Mouse (Mus musculus) hematopoietic stem cell, adult 5-6 weeks (primary cell): ENCODE measurements around the gene Ifnb1. TPM values are rescaled to one million over a fixed set of nuclear protein-coding genes. Genes with fewer than 3 reads are reported as not detected.

Source experiments
- ATAC-seq, 2 experiments: fragments of 125-278 bp in 1 of 2; replicated peaks in 1 of 2; 2 replicates each; pipeline ENCODE4 v1.8.0; 2016 to 2017; ENCODE audit warnings: inconsistent platforms in 2 of 2, mild to moderate bottlenecking in 2 of 2, moderate number of reproducible peaks in 2 of 2, low read depth in 1 of 2, moderate TSS enrichment in 1 of 2; ENCODE audit not compliant: low FRiP score in 2 of 2, poor library complexity in 2 of 2, severe bottlenecking in 2 of 2, insufficient read depth in 1 of 2, low TSS enrichment in 1 of 2
- total RNA-seq: library from RNA; stranded (forward); fragments of 172-1452, 232-1000 nt; gene quantifications from 2 replicates; pipeline ENCODE4 v1.2.3, GENCODE M21; 2017

The Ifnb1 gene
- total RNA-seq, 1 experiment from 2014 or later = not detected

DNA sequence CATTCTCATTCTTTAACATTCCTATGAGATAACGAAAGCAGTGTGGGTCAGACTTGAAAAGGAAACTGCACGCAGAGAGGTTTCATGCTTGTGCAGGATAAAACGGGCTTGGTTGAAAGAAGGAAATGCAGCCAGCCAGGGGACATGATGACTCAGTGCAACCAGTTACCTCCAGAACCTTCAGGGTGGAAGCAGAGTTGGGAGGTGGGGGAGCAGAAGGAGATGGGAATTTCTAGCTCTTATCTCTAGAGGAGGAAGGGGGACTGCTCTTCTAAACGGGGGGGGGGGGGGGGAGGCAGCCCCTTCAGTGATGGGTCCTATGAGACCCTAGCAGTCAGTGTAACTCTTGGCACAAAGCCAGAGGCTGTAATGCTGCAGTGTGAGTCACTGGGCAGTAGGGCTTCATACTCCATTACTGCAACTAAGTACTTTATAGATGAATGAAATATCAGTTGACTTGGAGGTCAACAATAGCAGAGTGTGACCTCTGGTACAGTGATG, 6.8 kb downstream of the Ifnb1 start:
- ATAC-seq = peak; percentile 54 to 63

DNA sequence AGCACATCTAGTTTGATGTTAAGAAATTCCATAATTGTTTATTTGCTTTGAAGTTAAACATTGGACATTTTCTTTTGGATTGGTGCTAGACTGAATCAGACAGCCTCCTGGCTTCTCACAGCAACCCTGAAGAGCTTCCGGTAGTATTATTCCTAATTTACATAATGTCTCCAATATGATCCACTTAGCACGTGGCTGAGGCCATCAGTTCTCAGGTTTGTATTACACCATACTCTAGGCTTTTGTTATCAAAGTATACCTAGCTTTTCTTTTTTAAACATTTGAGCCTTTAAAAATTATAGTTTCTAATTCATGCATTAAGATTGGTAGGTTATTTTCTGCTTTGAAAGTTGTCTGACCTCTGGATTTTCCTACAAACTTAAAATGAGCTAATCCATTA, 7.3 kb downstream of the Ifnb1 start:
- ATAC-seq = no peak; a peak in 1 of 4 replicates

DNA sequence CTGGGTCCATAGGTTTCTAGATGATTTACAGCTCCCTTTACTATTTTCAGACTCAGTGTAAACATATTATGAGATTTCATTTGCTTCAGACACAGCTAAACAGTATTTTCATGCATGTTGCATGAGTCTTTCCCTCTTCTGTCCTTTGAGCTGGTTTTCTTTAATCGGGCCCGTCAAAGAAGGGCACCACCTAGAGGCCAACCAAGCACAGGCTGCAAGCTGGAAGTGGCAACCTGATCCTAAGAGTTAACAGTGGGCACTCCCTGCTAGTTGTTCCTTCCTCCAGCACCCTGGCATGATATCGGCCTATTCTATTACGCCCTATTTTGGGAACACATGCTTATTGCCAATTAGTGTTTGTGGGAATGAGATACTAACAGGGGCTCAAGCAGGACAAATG, 8.2 kb downstream of the Ifnb1 start:
- ATAC-seq = peak; percentile 75 to 85

DNA sequence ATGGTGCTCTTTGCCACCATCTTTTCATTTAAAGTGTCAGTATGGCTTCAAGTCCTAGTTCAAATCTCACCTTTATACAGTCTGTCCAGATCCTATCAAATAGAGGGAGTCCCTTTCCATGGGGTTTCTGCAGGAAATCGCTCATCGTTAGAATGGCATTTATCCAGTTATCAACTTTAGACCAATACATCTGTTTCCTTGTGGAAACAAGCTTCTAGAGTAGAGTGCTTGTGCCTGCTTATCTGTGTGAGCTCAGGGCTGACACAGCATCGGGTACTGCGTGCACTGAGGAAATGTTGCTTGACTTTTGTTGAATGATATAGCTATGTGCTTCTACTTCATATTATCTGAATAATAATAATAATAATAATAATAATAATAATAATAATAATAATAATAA, 8.8 kb downstream of the Ifnb1 start:
- ATAC-seq = peak in 1 of 2 experiments; percentile 31; a peak in 2 of 4 replicates

DNA sequence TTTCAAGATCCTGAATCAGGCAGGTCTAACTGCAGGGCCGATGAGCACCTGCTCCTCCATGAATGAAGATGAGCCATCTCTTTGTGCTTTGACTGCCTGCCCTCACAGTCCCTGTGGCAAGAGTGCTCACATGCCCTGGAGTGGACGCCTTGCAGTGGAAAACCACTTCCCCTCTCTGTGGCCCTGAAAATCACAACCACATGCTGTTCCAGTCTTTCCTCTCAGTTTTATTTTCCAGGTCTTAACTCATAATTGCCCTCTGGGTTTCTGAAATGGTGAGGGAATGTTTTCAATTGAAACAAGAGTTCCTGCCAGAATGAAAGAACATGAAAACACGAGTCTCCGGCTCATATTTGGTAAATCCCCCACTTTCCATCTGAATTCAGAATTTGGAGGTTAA, 18.8 kb downstream of the Ifnb1 start:
- peak; percentile 66 to 82 for ATAC-seq

DNA sequence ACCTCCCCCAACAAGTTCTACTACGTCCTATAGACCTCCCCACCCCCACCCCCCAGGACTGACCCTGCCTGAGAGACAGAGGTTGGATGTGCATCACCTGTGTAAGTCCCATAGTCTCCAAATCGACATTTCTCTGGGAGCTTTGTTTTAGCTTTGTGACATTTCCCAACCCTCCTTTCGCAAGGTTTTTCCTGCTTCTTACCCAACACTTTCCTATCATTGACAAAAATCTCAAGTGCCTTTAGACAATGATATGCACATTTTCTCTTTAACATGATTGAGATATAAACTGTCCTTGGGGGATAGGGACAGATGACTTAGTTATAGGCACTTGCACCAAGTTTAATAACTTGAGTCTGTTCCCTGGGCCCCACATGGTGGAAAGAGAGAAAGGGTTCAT, 21.3 kb downstream of the Ifnb1 start:
- ATAC-seq = no peak

DNA sequence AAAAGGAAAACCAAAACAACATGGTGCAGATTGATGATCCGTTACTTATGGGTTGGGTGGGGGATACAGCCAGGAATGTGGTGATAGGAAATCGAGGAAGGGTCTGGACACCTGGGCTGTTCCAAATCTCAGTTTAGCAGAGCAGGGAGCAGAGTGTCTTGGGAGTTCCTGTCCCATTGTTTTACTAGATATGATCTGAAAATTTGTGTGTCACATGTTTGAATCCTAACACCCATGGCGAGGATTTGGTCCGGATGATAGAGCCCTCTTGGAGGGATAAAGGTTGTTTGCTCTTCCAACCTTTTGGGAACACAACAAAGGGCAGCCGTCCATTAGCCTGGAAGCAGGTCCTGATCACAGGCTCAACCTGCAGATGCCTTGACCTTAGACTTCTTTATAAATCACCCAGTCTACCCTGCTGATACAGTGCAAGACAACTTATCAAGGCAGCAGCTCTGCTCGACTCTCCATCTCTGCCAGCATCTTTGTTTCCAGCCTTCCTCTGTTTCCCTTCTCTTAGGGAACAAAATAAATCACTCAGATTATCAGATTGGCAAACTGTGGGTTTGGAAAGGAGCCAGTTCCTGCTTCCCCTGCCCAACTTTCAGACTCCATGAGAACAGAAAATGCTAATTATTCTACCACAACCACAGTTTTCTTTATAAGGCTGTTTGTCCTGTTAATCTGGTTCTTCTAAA, 26.1 kb downstream of the Ifnb1 start:
- ATAC-seq = peak; percentile 76 to 81

DNA sequence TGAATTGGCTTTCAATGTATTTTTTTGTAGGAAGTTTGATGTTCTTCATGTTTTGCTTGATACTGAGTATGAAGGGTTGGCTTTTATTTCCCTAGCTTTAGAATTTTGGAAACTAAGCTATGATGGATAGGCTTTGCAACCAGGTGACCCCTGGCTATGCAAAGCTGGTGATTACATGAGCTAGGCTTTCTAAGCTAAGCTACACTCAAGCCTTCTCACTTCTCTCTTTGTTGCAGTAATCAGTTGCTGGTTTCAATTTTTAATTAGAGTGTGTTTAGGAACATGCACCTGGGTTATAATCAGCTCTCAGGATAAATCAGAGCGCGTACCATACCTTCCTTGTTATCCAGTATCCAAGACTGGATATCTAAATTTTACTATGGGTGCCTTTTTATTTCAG, 33.0 kb downstream of the Ifnb1 start:
- no peak for ATAC-seq

DNA sequence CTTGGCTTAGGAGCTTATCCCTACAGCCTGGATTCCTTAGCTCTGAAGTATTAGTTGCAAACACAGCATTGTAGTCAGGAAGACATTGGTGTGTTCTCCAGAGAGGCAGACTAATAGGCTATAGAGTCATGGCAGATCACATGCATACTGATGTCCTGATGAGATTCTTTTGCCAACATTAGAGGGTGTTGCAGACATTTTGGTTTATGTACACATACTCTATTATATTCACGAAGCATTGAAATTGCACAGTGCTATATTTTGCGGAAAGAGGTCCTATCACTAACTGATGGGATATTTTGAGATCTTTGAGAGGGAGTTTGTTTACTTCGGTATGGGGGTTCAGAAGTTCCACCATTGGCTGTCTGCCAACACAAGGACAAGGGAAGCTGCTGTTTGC, 34.5 kb downstream of the Ifnb1 start:
- ATAC-seq = no peak

DNA sequence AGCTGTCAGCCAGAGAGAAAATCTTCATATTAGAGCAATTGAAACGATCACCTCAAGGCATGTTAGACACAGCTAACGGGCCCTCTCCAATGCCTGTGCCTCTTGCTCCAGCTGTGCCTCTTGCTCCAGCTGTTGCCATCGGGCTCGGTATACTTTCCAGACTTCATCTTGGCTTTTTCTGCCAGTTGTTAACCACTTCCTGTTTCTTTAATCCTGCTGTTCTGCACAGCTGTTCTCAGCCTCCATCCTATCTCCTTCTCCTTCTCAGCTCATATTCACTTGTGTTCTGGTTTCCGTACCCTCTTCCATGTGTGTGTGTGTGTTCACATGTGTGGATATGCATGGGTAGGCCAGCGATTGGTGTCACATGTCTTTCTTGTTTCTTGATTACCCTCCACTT, 42.4 kb downstream of the Ifnb1 start:
- ATAC-seq = peak in 1 of 2 experiments; percentile 32; a peak in 1 of 4 replicates

DNA sequence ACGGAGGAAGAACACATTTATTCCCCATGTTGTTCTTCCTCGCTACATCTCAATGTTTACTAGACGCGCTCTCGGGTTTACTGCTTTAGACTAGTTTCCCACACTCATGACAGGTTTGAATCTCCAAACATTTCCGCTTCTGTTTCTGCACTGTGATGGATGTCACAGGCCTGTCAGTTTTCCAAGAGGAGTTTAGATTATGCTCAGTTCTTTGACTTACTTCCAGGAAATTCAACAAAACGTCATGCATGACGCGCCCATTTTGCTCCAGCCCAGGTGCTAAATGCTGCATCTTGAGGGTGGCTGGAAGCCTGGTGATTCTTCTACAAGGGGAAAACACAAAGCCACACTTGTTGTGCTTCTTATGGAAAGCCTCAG, 43.8 kb downstream of the Ifnb1 start:
- ATAC-seq = no peak

DNA sequence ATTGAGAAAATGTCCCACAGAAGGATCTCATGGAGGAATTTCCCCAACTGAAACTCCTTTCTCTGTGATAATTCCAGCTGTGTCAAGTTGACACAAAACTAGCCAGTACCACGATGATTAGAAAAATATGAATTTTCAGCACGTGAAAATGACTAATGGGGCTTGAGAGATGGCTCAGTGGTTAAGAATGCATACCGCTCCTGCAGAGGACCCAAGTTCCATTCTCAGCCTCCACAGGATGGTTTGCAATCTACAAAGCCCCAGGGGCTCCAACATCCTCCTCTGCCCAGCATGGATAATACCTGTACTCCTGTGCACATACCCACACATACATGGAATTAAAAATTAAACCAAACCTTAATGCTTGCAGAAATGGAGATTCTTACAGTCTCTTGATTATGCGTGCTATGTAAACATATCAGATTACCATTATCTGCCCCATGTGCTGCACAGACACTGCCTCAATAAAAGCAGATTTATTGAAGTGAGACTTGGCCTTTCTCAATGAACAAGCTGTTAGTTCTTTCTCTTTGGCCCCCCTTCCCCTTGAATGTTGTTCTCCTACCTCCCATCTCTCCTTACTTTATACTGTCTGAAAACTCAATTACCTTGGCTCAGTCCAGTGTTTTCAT, 44.3 kb downstream of the Ifnb1 start:
- ATAC-seq = no peak

DNA sequence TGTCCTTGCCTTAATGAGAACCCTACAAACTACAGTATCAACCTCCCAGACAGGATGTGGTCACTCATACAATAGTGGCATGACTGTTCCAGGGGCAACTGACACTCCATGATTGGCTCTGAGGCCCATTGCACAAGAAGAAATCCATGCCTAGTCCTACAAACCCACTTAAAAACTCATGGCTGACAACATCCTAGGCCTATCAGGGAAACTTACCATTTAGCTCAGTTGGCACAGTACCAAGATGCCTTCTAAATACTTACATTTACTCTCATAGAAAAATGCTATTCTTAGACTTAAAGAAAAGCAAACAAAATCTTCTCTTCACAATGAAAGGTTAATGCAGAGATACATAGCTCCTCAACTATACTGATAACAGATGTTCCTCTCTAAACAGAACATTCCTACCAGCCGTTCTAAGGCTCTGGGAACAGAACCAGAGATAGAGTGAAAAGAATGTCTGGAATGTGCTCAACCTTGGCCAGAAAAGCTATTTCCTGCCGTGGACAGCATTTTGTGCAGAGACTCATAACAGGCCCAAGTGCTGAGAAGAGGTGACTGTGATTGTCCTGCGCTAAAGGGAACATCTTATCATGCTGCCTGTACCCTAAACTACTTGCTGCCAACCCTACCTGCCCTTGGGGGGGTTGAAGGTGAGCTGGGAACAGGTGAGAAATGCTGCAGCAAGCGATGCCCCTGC, 45.9 kb downstream of the Ifnb1 start:
- ATAC-seq = no peak

DNA sequence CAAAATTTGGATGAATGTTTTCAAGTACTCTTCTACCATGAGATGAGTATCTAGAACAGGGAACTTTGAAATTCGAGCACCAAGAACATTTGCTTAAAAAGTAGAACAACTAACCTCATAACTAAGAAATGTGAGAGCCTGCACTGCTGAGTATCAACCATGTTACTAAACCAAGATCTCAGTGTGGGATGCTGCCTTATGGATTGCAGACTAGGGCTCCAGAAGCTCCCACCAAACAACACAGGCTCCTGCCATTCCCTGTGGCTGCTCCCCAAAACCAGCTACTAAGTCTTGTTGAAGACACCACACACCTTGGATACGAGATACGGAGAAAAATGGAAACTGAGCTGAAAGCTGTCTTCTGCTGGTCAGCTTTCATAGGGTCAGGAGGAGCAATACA, 46.5 kb downstream of the Ifnb1 start:
- ATAC-seq = no peak

Other genes with a start within 250 kb of the Ifnb1 start
- 25.9 and 33.5 TPM in 2 replicates for gene Hacd4, start 83.8 kb downstream of the Ifnb1 start, total RNA-seq
- not detected in 2 replicates for gene Ifna15, start 35.5 kb upstream of the Ifnb1 start, total RNA-seq
- not detected in 2 replicates for gene Ifna14, start 49.0 kb upstream of the Ifnb1 start, total RNA-seq
- gene Ifna9, start 69.6 kb upstream of the Ifnb1 start, total RNA-seq = not detected in 2 replicates
- gene Ifna12, start 80.6 kb upstream of the Ifnb1 start, total RNA-seq = not detected in 2 replicates
- not detected in 2 replicates for gene C87499, start 111.6 kb upstream of the Ifnb1 start, total RNA-seq
- gene Ifna13, start 121.7 kb upstream of the Ifnb1 start, total RNA-seq = not detected in 2 replicates
- not detected in 2 replicates for gene Ifna16, start 154.2 kb upstream of the Ifnb1 start, total RNA-seq
- gene Ifna2, start 161.1 kb upstream of the Ifnb1 start, total RNA-seq = not detected in 2 replicates
- not detected in 2 replicates for gene Ifnab, start 168.6 kb upstream of the Ifnb1 start, total RNA-seq
- gene Gm26566, start 199.0 kb upstream of the Ifnb1 start, total RNA-seq = 2.2 TPM in 1 of 2 replicates, not detected in the other
- 101 and 115 TPM in 2 replicates for gene Klhl9, start 199.7 kb upstream of the Ifnb1 start, total RNA-seq
- not detected in 2 replicates for gene Gm13271, start 232.1 kb upstream of the Ifnb1 start, total RNA-seq
- gene Gm13283, start 237.3 kb upstream of the Ifnb1 start, total RNA-seq = not detected in 2 replicates